Mouse (Mus musculus) skeletal muscle tissue, adult 2 months (tissue): ENCODE results near the gene Prr18.

ENCODE experiments used
- DNase-seq: peaks from one replicate; pipeline ENCODE4 v3.0.0-alpha.2; 2012; ENCODE audit warnings: low read depth, low spot score

The Prr18 gene

DNA sequence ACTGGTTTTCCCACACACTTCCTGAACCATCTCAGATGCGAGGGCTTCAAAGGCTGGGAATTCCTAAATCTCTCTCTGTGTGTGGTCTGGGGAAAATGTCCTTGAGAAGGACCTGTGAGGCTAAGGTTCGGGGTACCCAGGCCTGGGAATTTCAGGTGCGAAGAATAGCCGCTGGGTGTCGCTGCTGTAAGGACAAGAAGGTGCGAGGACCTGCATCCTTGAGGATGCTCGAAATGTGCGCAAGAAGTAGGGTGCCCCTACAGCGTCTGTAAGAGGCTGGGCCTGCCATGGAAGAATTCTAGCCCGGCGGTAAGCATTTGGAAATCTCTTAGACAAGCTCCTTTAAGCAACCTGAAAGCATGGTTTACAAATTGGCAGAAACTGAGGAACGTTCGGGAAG lies 51.2 kb downstream of the Prr18 start:
- no peak for DNase-seq

DNA sequence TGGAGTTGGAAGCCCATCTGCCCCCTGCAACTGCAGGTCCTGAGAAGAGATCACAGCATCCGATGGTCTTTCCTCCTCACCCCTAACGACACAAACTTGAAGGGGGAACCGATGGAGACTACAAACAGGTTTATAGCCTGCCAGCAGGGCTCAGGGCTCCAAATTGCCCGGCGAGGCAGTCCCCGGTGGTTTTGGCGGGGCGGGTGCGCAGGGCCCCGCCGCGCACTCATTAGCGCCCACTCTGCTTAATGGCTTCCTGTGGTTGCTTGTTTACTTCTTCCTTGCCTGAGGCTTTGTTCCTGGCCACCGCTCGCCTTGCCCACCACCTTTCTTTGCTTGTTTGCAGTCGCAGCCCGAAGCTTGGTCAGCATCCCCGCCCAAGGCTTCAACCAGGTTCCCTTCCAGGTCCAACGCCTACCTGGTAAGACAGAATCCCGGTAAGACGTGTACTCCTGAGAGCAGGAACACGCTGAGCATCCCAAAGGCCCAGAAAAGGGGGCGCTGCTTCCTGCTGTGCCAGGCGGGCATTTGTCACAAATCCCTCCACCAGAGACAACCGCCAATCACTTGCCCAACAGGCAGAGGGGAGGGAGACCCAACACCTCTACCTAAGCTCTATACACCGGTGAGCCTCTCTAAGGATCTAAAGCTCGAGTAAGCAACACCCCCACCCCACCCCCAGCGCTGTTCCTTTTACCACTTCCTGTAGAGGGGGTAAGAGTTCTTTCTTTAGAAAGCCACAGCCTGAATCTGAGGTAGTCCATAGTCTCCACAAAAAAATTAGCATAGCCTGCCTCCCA lies 51.9 kb downstream of the Prr18 start:
- no peak for DNase-seq

DNA sequence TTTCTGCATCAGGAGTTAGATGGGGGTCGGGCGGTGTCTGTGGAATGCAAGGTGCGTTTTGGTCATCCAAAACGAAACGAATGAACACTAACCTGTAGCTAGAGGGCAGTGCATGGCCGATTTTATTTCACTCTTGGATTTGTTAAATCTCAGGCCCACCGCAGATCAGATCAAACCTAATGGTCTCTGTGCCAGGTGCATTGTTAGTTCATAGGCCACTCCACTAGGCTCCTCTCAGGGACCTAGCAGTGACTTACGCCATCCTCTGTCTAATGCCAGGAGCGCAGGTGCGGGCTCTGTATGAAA lies 52.5 kb downstream of the Prr18 start:
- no peak for DNase-seq

DNA sequence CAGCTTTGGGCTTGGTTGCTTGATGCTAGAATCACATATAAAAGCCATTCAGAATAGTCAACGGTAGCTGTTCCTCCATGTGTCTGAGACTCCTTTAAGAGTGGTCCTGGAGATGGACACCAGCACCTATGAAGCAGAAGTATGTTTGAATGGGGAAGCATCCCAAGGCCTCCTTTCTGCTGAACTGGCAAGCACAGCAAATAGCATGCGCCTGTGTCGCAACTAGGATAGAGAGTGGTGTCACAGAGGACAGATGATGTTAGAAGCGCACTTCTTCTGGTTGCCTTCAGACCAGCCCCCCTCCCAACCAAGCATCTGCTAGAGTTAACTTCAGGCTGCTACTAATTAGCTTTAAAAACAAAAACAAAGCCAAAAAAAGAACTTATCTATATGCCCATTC lies 53.2 kb downstream of the Prr18 start:
- DNase-seq, result no peak
